Mouse (Mus musculus) bone marrow, adult 2 months (tissue): ENCODE measurements around the gene Gm49342.
"Not testable (repeated sequence)": the region's sequence is repeated elsewhere in the genome, so short reads cannot be mapped to it uniquely, and the experiment has no call there.

ENCODE experiments used
- CTCF ChIP-seq: fragments of 200-500 bp; IDR thresholded peaks from 2 replicates; pipeline ENCODE4 v1.5.1; 2011; ENCODE audit warnings: low read length, control low read depth; ENCODE audit not compliant: control insufficient read depth, insufficient read depth
- POLR2A ChIP-seq: fragments of 200-500 bp; IDR thresholded peaks from 2 replicates; pipeline ENCODE4 v1.6.1; 2011; ENCODE audit warnings: low read depth, mild to moderate bottlenecking, control low read depth, low read length, borderline replicate concordance; ENCODE audit not compliant: control insufficient read depth

DNA sequence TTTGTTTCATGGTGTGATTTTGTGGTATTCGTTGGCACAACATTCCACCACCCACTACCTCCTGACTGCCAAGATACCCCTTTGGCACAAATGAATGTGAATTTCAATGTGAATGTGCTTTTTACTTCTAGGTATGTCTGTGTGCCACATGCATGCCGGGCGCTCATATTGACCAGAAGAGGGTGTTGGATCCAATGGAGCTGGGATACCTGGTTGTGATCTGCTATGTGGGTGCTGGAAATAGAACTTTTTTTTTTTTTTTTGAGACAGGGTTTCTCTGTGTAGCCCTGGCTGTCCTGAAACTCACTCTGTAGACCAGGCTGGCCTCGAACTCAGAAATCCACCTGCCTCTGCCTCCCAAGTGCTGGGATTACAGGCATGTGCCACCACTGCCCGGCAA is 28.7 kb downstream of the Gm49342 start:
- TF ChIP-seq CTCF, POLR2A: not testable (repeated sequence)
